Mouse (Mus musculus): ENCODE results near the gene Qrich1.
"Not testable (repeated sequence)": the region's sequence is repeated elsewhere in the genome, so short reads cannot be mapped to it uniquely, and the experiment has no call there.

Qrich1 gene

GRCm38 (mm10) chr9:108577934-108578544 is 61.4 kb downstream of the Qrich1 start:
- in situ Hi-C loops (cut with MboI, MseI): no loop called here

GRCm38 (mm10) chr9:108578545-108579343 is 62.1 kb downstream of the Qrich1 start, which contains the start of gene Wdr6:
Gene Wdr6, minus strand, starts transcription at chr9:108578739.
- in situ Hi-C loops (cut with MboI, MseI): no loop called here

GRCm38 (mm10) chr9:108579344-108579690 is 62.7 kb downstream of the Qrich1 start:
- in situ Hi-C loops (cut with MboI, MseI): no loop called here

- in situ Hi-C loops (cut with MboI, MseI): no loop called here
Observed at GRCm38 (mm10) chr9:108587571-108588180, 71.1 kb downstream of the Qrich1 start.

GRCm38 (mm10) chr9:108589229-108589628 is 72.6 kb downstream of the Qrich1 start:
- in situ Hi-C loops (cut with MboI, MseI): no loop called here

GRCm38 (mm10) chr9:108591462-108591861 is 74.9 kb downstream of the Qrich1 start:
- in situ Hi-C loops (cut with MboI, MseI): no loop called here

- in situ Hi-C loops (cut with MboI, MseI): no loop called here
Observed at GRCm38 (mm10) chr9:108594354-108594753, 77.7 kb downstream of the Qrich1 start.

- in situ Hi-C loops (cut with MboI, MseI): no loop called here
Observed at GRCm38 (mm10) chr9:108596998-108597764, 80.6 kb downstream of the Qrich1 start, which contains the start of gene P4htm. Gene P4htm, minus strand, starts transcription at chr9:108597667.

- in situ Hi-C loops (cut with MboI, MseI): no loop called here
Observed at GRCm38 (mm10) chr9:108599021-108599566, 82.5 kb downstream of the Qrich1 start.

GRCm38 (mm10) chr9:108600011-108600410 is 83.4 kb downstream of the Qrich1 start:
- in situ Hi-C loops (cut with MboI, MseI): no loop called here

GRCm38 (mm10) chr9:108601986-108602385 is 85.4 kb downstream of the Qrich1 start:
- in situ Hi-C loops (cut with MboI, MseI): no loop called here

- in situ Hi-C loops (cut with MboI, MseI): not testable (repeated sequence)
Observed at GRCm38 (mm10) chr9:108607929-108608328, 91.3 kb downstream of the Qrich1 start.

GRCm38 (mm10) chr9:108608889-108609288 is 92.3 kb downstream of the Qrich1 start:
- in situ Hi-C loops (cut with MboI, MseI): no loop called here
